Mouse (Mus musculus) ES-E14 (cell line): ENCODE data around the gene Akap12.

Source experiments
- CHD2 ChIP-seq: IDR thresholded peaks from 2 replicates; pipeline ENCODE4 v1.6.1; 2014; ENCODE audit warnings: mild to moderate bottlenecking, low read depth, low read length, inconsistent platforms
- HCFC1 ChIP-seq: IDR thresholded peaks from 2 replicates; pipeline ENCODE4 v1.6.1; 2012; ENCODE audit warnings: low read length, inconsistent platforms, borderline replicate concordance; ENCODE audit not compliant: insufficient read depth
- ZC3H11A ChIP-seq: IDR thresholded peaks from 2 replicates; pipeline ENCODE4 v1.6.1; 2012; ENCODE audit warnings: low read depth, mild to moderate bottlenecking, inconsistent platforms, low read length, borderline replicate concordance
- ZNF384 ChIP-seq: IDR thresholded peaks from 2 replicates; pipeline ENCODE4 v1.6.1; 2012; ENCODE audit warnings: low read depth, low read length, inconsistent platforms

DNA sequence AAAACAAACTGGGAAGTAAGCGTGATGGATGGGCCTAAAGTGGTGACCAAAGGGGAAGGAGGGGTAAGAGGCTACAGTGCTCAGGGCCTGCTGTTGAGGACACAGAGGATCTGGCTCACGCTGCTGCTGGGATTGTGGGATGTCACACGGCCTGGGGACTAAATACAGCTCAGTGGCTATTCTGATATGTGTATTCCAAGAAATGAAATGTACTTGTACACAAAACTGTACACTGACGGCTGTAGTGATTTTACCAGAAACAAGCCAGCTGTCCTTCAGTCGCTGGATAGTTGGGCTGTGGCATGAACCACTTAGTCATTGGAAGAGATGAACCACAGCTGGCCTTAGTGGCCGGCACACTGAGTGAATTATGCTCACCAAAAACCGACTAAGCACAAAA lies 110.3 kb downstream of the Akap12 start:
- TF ChIP-seq HCFC1 (no peak), CHD2 (no peak), ZC3H11A (no peak), ZNF384 (no peak)
